Comparison of ENCODE assay signal across 18 mouse cellular contexts in genomic region chr11:115291503-115291902, GRCm38 (mm10). TPM values are rescaled to one million over a fixed set of nuclear protein-coding genes. Genes with fewer than 3 reads are reported as not detected.
DNase-seq lines count a peak whose midpoint lies in the region; ATAC-seq and TF ChIP-seq lines count a peak whose summit lies in the region.
"Had no signal": no experiment of that assay in that cellular context is flagged by ENCODE, and none has a peak within 500 bp of the region (broad histone marks: within the 10 kb centered on the region; RNA-seq: fewer than 3 reads in every experiment).

No protein-coding gene starts in this region.

- H3K36me3 ChIP-seq in midbrain, embryonic 11.5 days (ENCODE audit: control insufficient read depth, insufficient read depth, low read length) = no peaks in the 10 kb centered on the region
- no peaks in the 10 kb centered on the region for H3K36me3 ChIP-seq in midbrain, embryonic 10.5 days
- peaks cover 4% of the 10 kb centered on the region; the same call in 1 of the 2 replicates for H3K36me3 ChIP-seq in liver, embryonic 13.5 days
- H3K36me3 ChIP-seq in stomach, postnatal 0 days (ENCODE audit: control insufficient read depth, insufficient read depth, low read length) = no peaks in the 10 kb centered on the region
- H3K36me3 ChIP-seq: embryonic facial prominence, embryonic 12.5 days; heart, embryonic 12.5 days; hindbrain, embryonic 12.5 days; neural tube, embryonic 13.5 days had no signal

- H3K9me3 ChIP-seq in midbrain, embryonic 11.5 days (ENCODE audit: control insufficient read depth, low read length) = no peaks in the 10 kb centered on the region
- no peaks in the 10 kb centered on the region for H3K9me3 ChIP-seq in midbrain, embryonic 10.5 days (replicated peaks)
- no peaks in the 10 kb centered on the region for H3K9me3 ChIP-seq in liver, embryonic 13.5 days (replicated peaks)
- H3K9me3 ChIP-seq in stomach, postnatal 0 days (ENCODE audit: control insufficient read depth, low read length) = no peaks in the 10 kb centered on the region
- H3K9me3 ChIP-seq: embryonic facial prominence, embryonic 12.5 days; heart, embryonic 12.5 days; hindbrain, embryonic 12.5 days; neural tube, embryonic 13.5 days had no signal

- TF ChIP-seq CTCF in stomach, postnatal 0 days (IDR thresholded peaks at IDR 0.05; ENCODE audit: low read depth) = no peak

- no peaks in the 10 kb centered on the region for H3K27me3 ChIP-seq in midbrain, embryonic 11.5 days (ENCODE audit: control insufficient read depth, insufficient read depth, low read length)
- peaks cover 10% of the 10 kb centered on the region for H3K27me3 ChIP-seq in midbrain, embryonic 10.5 days (ENCODE audit: low read depth, poor library complexity, severe bottlenecking)
- H3K27me3 ChIP-seq in liver, embryonic 13.5 days = peaks cover 14% of the 10 kb centered on the region
- H3K27me3 ChIP-seq in stomach, postnatal 0 days (ENCODE audit: control insufficient read depth, insufficient read depth, low read length) = no peaks in the 10 kb centered on the region

- TF ChIP-seq EP300 in stomach, postnatal 0 days (optimal IDR thresholded peaks at IDR 0.05) = no peak

- intact Hi-C loops in heart, postnatal 14 days (cut with DNase I) = no loop called here

- no peak for ATAC-seq in midbrain, embryonic 11.5 days (ENCODE audit: low FRiP score)
- ATAC-seq in liver, embryonic 13.5 days (ENCODE audit: low read depth) = no peak
- ATAC-seq in stomach, postnatal 0 days (ENCODE audit: low FRiP score, low TSS enrichment) = no peak
- ATAC-seq: activated CD4-positive, CD25-positive, alpha-beta regulatory T cell, adult 4 months had no signal

- WGBS in midbrain, embryonic 11.5 days = 76% methylated on average over 10 of the region's 10 CpGs
- WGBS in midbrain, embryonic 10.5 days = 74% methylated on average over 10 of the region's 10 CpGs
- 58% methylated on average over 10 of the region's 10 CpGs for WGBS in liver, embryonic 13.5 days (ENCODE audit: insufficient replicate concordance)
- WGBS in stomach, postnatal 0 days = 70% methylated on average over 10 of the region's 10 CpGs

- no peak overlapping the region for H3K4me3 ChIP-seq in midbrain, embryonic 11.5 days (ENCODE audit: low read depth, low read length)
- H3K4me3 ChIP-seq in midbrain, embryonic 10.5 days = no peak overlapping the region
- no peak overlapping the region for H3K4me3 ChIP-seq in liver, embryonic 13.5 days (replicated peaks)
- no peak overlapping the region for H3K4me3 ChIP-seq in stomach, postnatal 0 days (ENCODE audit: low read depth, low read length)
- H3K4me3 ChIP-seq: embryonic facial prominence, embryonic 12.5 days; heart, embryonic 12.5 days; hindbrain, embryonic 12.5 days; megakaryocyte, embryonic 14.5 days; neural tube, embryonic 13.5 days had no signal

- H3K9ac ChIP-seq in midbrain, embryonic 11.5 days (ENCODE audit: low read length) = 0 out of 2 replicates have a peak overlapping the region, but pooled peaks have one; percentile 4
- H3K9ac ChIP-seq in liver, embryonic 13.5 days = no peak overlapping the region
- H3K9ac ChIP-seq in stomach, postnatal 0 days (ENCODE audit: low read length) = no peak overlapping the region
- H3K9ac ChIP-seq: embryonic facial prominence, embryonic 12.5 days; heart, embryonic 12.5 days; hindbrain, embryonic 12.5 days; liver, embryonic 14.5 days; neural tube, embryonic 13.5 days had no signal

- H3K27ac ChIP-seq in midbrain, embryonic 11.5 days (ENCODE audit: low read depth, low read length) = no peak overlapping the region
- no peak overlapping the region for H3K27ac ChIP-seq in midbrain, embryonic 10.5 days (replicated peaks)
- peak overlapping the region; percentile 40 for H3K27ac ChIP-seq in liver, embryonic 13.5 days
- peak overlapping the region; percentile 30; the same call in 1 of the 2 replicates for H3K27ac ChIP-seq in stomach, postnatal 0 days (replicated peaks)
- H3K27ac ChIP-seq: embryonic facial prominence, embryonic 12.5 days; hindbrain, embryonic 12.5 days had no signal

- no peak overlapping the region for H3K4me2 ChIP-seq in midbrain, embryonic 11.5 days
- no peak overlapping the region for H3K4me2 ChIP-seq in liver, embryonic 13.5 days
- no peak overlapping the region for H3K4me2 ChIP-seq in stomach, postnatal 0 days (replicated peaks; ENCODE audit: low read depth)
- H3K4me2 ChIP-seq: embryonic facial prominence, embryonic 12.5 days; heart, embryonic 12.5 days; hindbrain, embryonic 12.5 days; neural tube, embryonic 13.5 days had no signal

- no peaks in the 10 kb centered on the region; the same call in 1 of the 2 replicates for H3K4me1 ChIP-seq in midbrain, embryonic 11.5 days (ENCODE audit: control insufficient read depth, insufficient read depth, low read length)
- peaks cover 8% of the 10 kb centered on the region for H3K4me1 ChIP-seq in midbrain, embryonic 10.5 days
- peaks cover 24% of the 10 kb centered on the region for H3K4me1 ChIP-seq in liver, embryonic 13.5 days (replicated peaks)
- H3K4me1 ChIP-seq in stomach, postnatal 0 days (replicated peaks; ENCODE audit: control insufficient read depth, insufficient read depth) = peaks cover 3% of the 10 kb centered on the region; the same call in 1 of the 2 replicates
- H3K4me1 ChIP-seq: embryonic facial prominence, embryonic 12.5 days; hindbrain, embryonic 12.5 days had no signal

- DNase-seq in heart, adult 11 months = peak; percentile 90
- no peak for DNase-seq in heart, postnatal 14 days
- no peak for DNase-seq in midbrain, embryonic 11.5 days (ENCODE audit: low spot score, missing footprints)
- no peak for DNase-seq in midbrain, embryonic 10.5 days (ENCODE audit: low spot score)
- no peak for DNase-seq in liver, embryonic 13.5 days
- DNase-seq in stomach, postnatal 0 days (ENCODE audit: low spot score) = no peak
- no peak for DNase-seq in layer of hippocampus, adult 8-10 months (ENCODE audit: low spot score in 2 of 2)
- DNase-seq: right cerebral cortex, postnatal 4 days; thymus, postnatal 25 days had no signal

RNA-seq across cellular contexts. Expression of gene Fads6, which starts 6.0 kb away (rescaled TPM):
- 1 to 10 TPM; 1.2 to 1.3 TPM for total RNA-seq in heart, postnatal 14 days (2021)
- polyA plus RNA-seq in midbrain, embryonic 11.5 days (2014; fragmentation: Nextera tagmentation; extraction: Ambion mirVana) = 0.23 and 0.28 TPM in 2 replicates
- polyA plus RNA-seq in midbrain, embryonic 10.5 days (2016; fragmentation: Nextera tagmentation; extraction: Ambion mirVana) = 0.22 and 0.37 TPM in 2 replicates
- polyA plus RNA-seq in liver, embryonic 13.5 days (2015; fragmentation: Nextera tagmentation; extraction: Ambion mirVana) = 2.0 and 2.2 TPM in 2 replicates
- polyA plus RNA-seq in stomach, postnatal 0 days (2015; fragmentation: Nextera tagmentation; extraction: Ambion mirVana) = 1.3 and 1.5 TPM in 2 replicates
- total RNA-seq in layer of hippocampus, adult 8-10 months (2022) = 10 to 100 TPM; 16.7 to 18.5 (median 17.1) TPM

RNA-seq across cellular contexts. Expression of gene Fdxr, which starts 14.7 kb away (rescaled TPM):
- total RNA-seq in heart, postnatal 14 days (2021) = 1 to 10 TPM; 7.0 to 7.5 TPM
- 11.2 and 12.7 TPM in 2 replicates for polyA plus RNA-seq in midbrain, embryonic 11.5 days (2014; fragmentation: Nextera tagmentation; extraction: Ambion mirVana)
- polyA plus RNA-seq in midbrain, embryonic 10.5 days (2016; fragmentation: Nextera tagmentation; extraction: Ambion mirVana) = 16.7 and 19.8 TPM in 2 replicates
- polyA plus RNA-seq in liver, embryonic 13.5 days (2015; fragmentation: Nextera tagmentation; extraction: Ambion mirVana) = 16.3 and 18.2 TPM in 2 replicates
- 6.7 and 7.3 TPM in 2 replicates for polyA plus RNA-seq in stomach, postnatal 0 days (2015; fragmentation: Nextera tagmentation; extraction: Ambion mirVana)
- 10 to 100 TPM; 22.8 to 25.5 (median 24.6) TPM for total RNA-seq in layer of hippocampus, adult 8-10 months (2022)

RNA-seq across cellular contexts. Expression of gene Otop2, which starts 15.5 kb away (rescaled TPM):
- not detected for total RNA-seq in heart, postnatal 14 days (2021)
- polyA plus RNA-seq in midbrain, embryonic 11.5 days (2014; fragmentation: Nextera tagmentation; extraction: Ambion mirVana) = not detected in 2 replicates
- polyA plus RNA-seq in midbrain, embryonic 10.5 days (2016; fragmentation: Nextera tagmentation; extraction: Ambion mirVana) = not detected in 2 replicates
- not detected in 2 replicates for polyA plus RNA-seq in liver, embryonic 13.5 days (2015; fragmentation: Nextera tagmentation; extraction: Ambion mirVana)
- 4.2 and 4.7 TPM in 2 replicates for polyA plus RNA-seq in stomach, postnatal 0 days (2015; fragmentation: Nextera tagmentation; extraction: Ambion mirVana)
- under 1 TPM; 0.30 to 0.55 (median 0.40) TPM for total RNA-seq in layer of hippocampus, adult 8-10 months (2022)
- total RNA-seq: gastrocnemius, postnatal 25 days; layer of hippocampus, postnatal 14 days had no signal
- polyA plus RNA-seq: activated CD4-positive, CD25-positive, alpha-beta regulatory T cell, adult 4 months; heart, embryonic 12.5 days; hindbrain, embryonic 12.5 days; liver, embryonic 14.5 days; neural tube, embryonic 13.5 days had no signal

RNA-seq across cellular contexts. Expression of gene Grin2c, which starts 24.5 kb away (rescaled TPM):
- under 1 TPM; 0.10 to 0.15 TPM for total RNA-seq in heart, postnatal 14 days (2021)
- 0.04 and 0.18 TPM in 2 replicates for polyA plus RNA-seq in midbrain, embryonic 11.5 days (2014; fragmentation: Nextera tagmentation; extraction: Ambion mirVana)
- 0.02 and 0.06 TPM in 2 replicates for polyA plus RNA-seq in midbrain, embryonic 10.5 days (2016; fragmentation: Nextera tagmentation; extraction: Ambion mirVana)
- polyA plus RNA-seq in liver, embryonic 13.5 days (2015; fragmentation: Nextera tagmentation; extraction: Ambion mirVana) = 0.06 and 0.12 TPM in 2 replicates
- not detected in 2 replicates for polyA plus RNA-seq in stomach, postnatal 0 days (2015; fragmentation: Nextera tagmentation; extraction: Ambion mirVana)
- 10 to 100 TPM; 42.3 to 48.8 (median 44.6) TPM for total RNA-seq in layer of hippocampus, adult 8-10 months (2022)
- polyA plus RNA-seq: activated CD4-positive, CD25-positive, alpha-beta regulatory T cell, adult 4 months had no signal

RNA-seq across cellular contexts. Expression of gene Ush1g, which starts 30.3 kb away (rescaled TPM):
- under 1 TPM in 1 of 2 experiments, not detected in 1; 0.14 TPM for total RNA-seq in heart, postnatal 14 days (2021)
- polyA plus RNA-seq in midbrain, embryonic 11.5 days (2014; fragmentation: Nextera tagmentation; extraction: Ambion mirVana) = 0.08 TPM in 1 of 2 replicates, not detected in the other
- polyA plus RNA-seq in midbrain, embryonic 10.5 days (2016; fragmentation: Nextera tagmentation; extraction: Ambion mirVana) = not detected in 2 replicates
- polyA plus RNA-seq in liver, embryonic 13.5 days (2015; fragmentation: Nextera tagmentation; extraction: Ambion mirVana) = 0.07 and 0.14 TPM in 2 replicates
- 0.34 and 0.36 TPM in 2 replicates for polyA plus RNA-seq in stomach, postnatal 0 days (2015; fragmentation: Nextera tagmentation; extraction: Ambion mirVana)
- under 1 TPM; 0.36 to 0.95 (median 0.59) TPM for total RNA-seq in layer of hippocampus, adult 8-10 months (2022)
- polyA plus RNA-seq: activated CD4-positive, CD25-positive, alpha-beta regulatory T cell, adult 4 months; hindbrain, embryonic 12.5 days had no signal

Comparison
In these comparisons a context has a peak if more than half of its experiments do, and no peak if none do; other contexts are left out.
1. H3K27ac ChIP-seq: peak in liver, embryonic 13.5 days (single experiment) and stomach, postnatal 0 days (single experiment); none in midbrain, embryonic 11.5 days (single experiment) and midbrain, embryonic 10.5 days (single experiment).